Mouse (Mus musculus): ENCODE measurements around the gene Spg20.

- no peak for TF ChIP-seq CTCF (IDR thresholded peaks at IDR 0.05; ENCODE audit: low read depth)
- no peak for TF ChIP-seq EP300 (IDR thresholded peaks at IDR 0.05; ENCODE audit: low read depth)
These were observed 2.8 kb upstream of the Spg20 start for GRCm38 (mm10) chr3:55109097-55109496.

Measured in liver, embryonic 14.5 days (tissue).